Mouse (Mus musculus) embryonic fibroblast, embryonic 13.5 days (primary cell): ENCODE data around the gene Slc25a44.

ENCODE experiments used
- CTCF ChIP-seq: IDR thresholded peaks from 2 replicates; pipeline ENCODE4 v1.5.1; 2011; ENCODE audit warnings: mild to moderate bottlenecking, control low read depth, low read length, moderate library complexity, borderline replicate concordance; ENCODE audit not compliant: insufficient read depth
- POLR2A ChIP-seq: IDR thresholded peaks from 2 replicates; pipeline ENCODE4 v1.6.1; 2011; ENCODE audit warnings: low read depth, mild to moderate bottlenecking, control low read depth, low read length, moderate library complexity

DNA sequence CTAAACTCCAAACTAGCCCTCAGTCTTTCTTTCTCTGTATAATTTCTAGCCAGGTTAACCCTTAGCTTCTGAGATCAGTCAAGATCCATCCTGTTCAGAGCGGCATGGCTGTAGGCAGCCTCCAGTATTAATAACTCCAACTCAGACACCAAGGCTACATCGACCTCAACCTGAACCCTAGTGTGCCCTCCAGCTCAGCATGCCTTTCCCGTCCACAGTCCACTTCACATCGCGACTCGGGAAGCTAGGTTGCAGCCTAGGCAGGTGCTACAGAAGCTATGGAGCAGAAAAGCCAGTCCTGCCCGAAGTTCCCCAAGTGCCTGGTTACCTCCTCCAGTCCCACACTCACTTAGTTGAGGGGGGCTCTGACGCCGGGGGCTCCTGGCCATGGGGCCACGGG is 12.5 kb upstream of the Slc25a44 start:
- no peak for TF ChIP-seq POLR2A
- no peak for TF ChIP-seq CTCF
